Mouse (Mus musculus) MEL (cell line): ENCODE data around the gene Otos.

ENCODE experiments used
- CTCF ChIP-seq, 3 experiments: IDR thresholded peaks in 2 of 3; conservative IDR thresholded peaks in 1 of 3; 2 replicates each; pipeline ENCODE4 v1.5.1; 2011 to 2012; ENCODE audit warnings: low read length in 3 of 3, low read depth in 2 of 3, mild to moderate bottlenecking in 2 of 3, improper control_type of control experiment in 1 of 3, inconsistent platforms in 1 of 3, mixed read lengths in 1 of 3, moderate library complexity in 1 of 3; ENCODE audit not compliant: control insufficient read depth in 1 of 3, insufficient read depth in 1 of 3, poor library complexity in 1 of 3, severe bottlenecking in 1 of 3
- ELF1 ChIP-seq: IDR thresholded peaks from 2 replicates; pipeline ENCODE4 v1.6.1; 2014; ENCODE audit warnings: low read depth, mild to moderate bottlenecking, inconsistent platforms, low read length, improper control_type of control experiment, moderate library complexity
- EP300 ChIP-seq, 2 experiments: IDR thresholded peaks; 2 replicates each; pipeline ENCODE4 v1.6.1; 2011; ENCODE audit warnings: improper control_type of control experiment in 2 of 2, low read length in 2 of 2, low read depth in 1 of 2, mild to moderate bottlenecking in 1 of 2
- ETS1 ChIP-seq: IDR thresholded peaks from 2 replicates; pipeline ENCODE4 v1.6.1; 2012; ENCODE audit warnings: low read depth, mild to moderate bottlenecking, inconsistent platforms, low read length, improper control_type of control experiment, moderate library complexity
- GATA1 ChIP-seq: IDR thresholded peaks from 2 replicates; pipeline ENCODE4 v1.6.1; 2011; ENCODE audit warnings: low read depth, low read length, improper control_type of control experiment
- MAX ChIP-seq: IDR thresholded peaks from 2 replicates; pipeline ENCODE4 v1.6.1; 2011; ENCODE audit warnings: low read length, improper control_type of control experiment
- MEF2A ChIP-seq: IDR thresholded peaks from 2 replicates; pipeline ENCODE4 v1.6.1; 2014; ENCODE audit warnings: low read depth, mild to moderate bottlenecking, inconsistent platforms, low read length, improper control_type of control experiment; ENCODE audit not compliant: poor library complexity, insufficient replicate concordance, severe bottlenecking; ENCODE audit errors: extremely low read depth
- MYC ChIP-seq: IDR thresholded peaks from 2 replicates; pipeline ENCODE4 v1.6.1; 2011; ENCODE audit warnings: low read depth, mild to moderate bottlenecking, low read length, improper control_type of control experiment, moderate library complexity
- NRF1 ChIP-seq: IDR thresholded peaks from 2 replicates; pipeline ENCODE4 v1.6.1; 2014; ENCODE audit warnings: low read depth, mild to moderate bottlenecking, inconsistent platforms, low read length, improper control_type of control experiment, moderate library complexity; ENCODE audit not compliant: poor library complexity, insufficient read depth, severe bottlenecking
- POLR2A ChIP-seq, 2 experiments: IDR thresholded peaks; 2 replicates each; pipeline ENCODE4 v1.6.1; 2011 to 2012; ENCODE audit warnings: low read length in 2 of 2, mild to moderate bottlenecking in 2 of 2, control low read depth in 1 of 2, improper control_type of control experiment in 1 of 2, low read depth in 1 of 2, moderate library complexity in 1 of 2; ENCODE audit not compliant: control insufficient read depth in 1 of 2, insufficient read depth in 1 of 2, poor library complexity in 1 of 2
- RAD21 ChIP-seq: IDR thresholded peaks from 2 replicates; pipeline ENCODE4 v1.6.1; 2011; ENCODE audit warnings: mild to moderate bottlenecking, low read depth, low read length, improper control_type of control experiment
- SMC3 ChIP-seq: IDR thresholded peaks from 2 replicates; pipeline ENCODE4 v1.6.1; 2011; ENCODE audit warnings: low read depth, low read length, improper control_type of control experiment

GRCm38 (mm10) chr1:92683151-92683550, 34.5 kb upstream of the Otos start:
- TF ChIP-seq CTCF (IDR thresholded peaks at IDR 0.05 in 2 of 3, conservative IDR thresholded peaks at IDR 0.05 in 1 of 3; ENCODE audit: control insufficient read depth in 1 of 3, insufficient read depth in 1 of 3, low read depth in 2 of 3, low read length in 3 of 3, poor library complexity in 1 of 3, severe bottlenecking in 1 of 3) = no peak
- no peak for TF ChIP-seq GATA1
- no peak for TF ChIP-seq POLR2A (IDR thresholded peaks at IDR 0.05; ENCODE audit: control insufficient read depth in 1 of 2, insufficient read depth in 1 of 2, low read depth in 1 of 2, low read length in 2 of 2, poor library complexity in 1 of 2)
- TF ChIP-seq MYC = no peak
- TF ChIP-seq MAX = no peak
- no peak for TF ChIP-seq ELF1
- TF ChIP-seq RAD21 = no peak
- TF ChIP-seq MEF2A = no peak
- no peak for TF ChIP-seq EP300 (IDR thresholded peaks at IDR 0.05; ENCODE audit: low read depth in 1 of 2, low read length in 2 of 2)
- TF ChIP-seq SMC3 = no peak
- no peak for TF ChIP-seq NRF1
- no peak for TF ChIP-seq ETS1
